Mouse (Mus musculus): ENCODE data around the gene Lsm14a. TPM values are rescaled to one million over a fixed set of nuclear protein-coding genes. Genes with fewer than 3 reads are reported as not detected.

Gene Lsm14a
- polyA plus RNA-seq, 1 experiment from 2014 or later = 75.9 TPM

DNA sequence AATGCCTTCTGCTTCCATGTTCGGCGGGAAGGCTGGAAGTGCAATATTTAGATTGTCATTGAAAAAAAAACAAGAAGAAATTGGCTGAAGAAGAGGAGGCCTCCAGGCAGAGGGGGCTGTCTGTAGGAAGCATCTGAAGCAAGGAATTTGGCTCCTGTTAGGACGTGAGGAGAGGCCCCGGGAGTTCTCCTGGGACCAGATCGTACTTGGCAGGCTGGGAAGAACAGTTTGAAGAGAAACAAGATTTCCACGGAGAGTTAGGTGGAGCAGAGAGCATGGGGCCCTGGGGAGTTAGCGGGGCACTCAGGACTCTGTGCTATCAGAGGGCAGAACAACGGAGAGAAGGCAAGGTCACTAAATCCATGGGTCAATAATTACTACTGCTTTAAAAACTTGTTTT is 69.8 kb downstream of the Lsm14a start:
- no peaks in the 10 kb centered on the region for H3K9me3 ChIP-seq
- no peaks in the 10 kb centered on the region for H3K36me3 ChIP-seq
- H3K27ac ChIP-seq = peak overlapping the region; percentile 17; the same call in 1 of the 2 replicates
- peaks cover 9% of the 10 kb centered on the region; the same call in 1 of the 2 replicates for H3K4me1 ChIP-seq (replicated peaks)
- no peaks in the 10 kb centered on the region for H3K27me3 ChIP-seq (replicated peaks)
- H3K4me2 ChIP-seq (replicated peaks) = no peak overlapping the region
- no peak overlapping the region for H3K9ac ChIP-seq
- 53% methylated on average over 8 of the region's 8 CpGs for WGBS
- ATAC-seq = no peak
- H3K4me3 ChIP-seq (replicated peaks) = no peak overlapping the region

DNA sequence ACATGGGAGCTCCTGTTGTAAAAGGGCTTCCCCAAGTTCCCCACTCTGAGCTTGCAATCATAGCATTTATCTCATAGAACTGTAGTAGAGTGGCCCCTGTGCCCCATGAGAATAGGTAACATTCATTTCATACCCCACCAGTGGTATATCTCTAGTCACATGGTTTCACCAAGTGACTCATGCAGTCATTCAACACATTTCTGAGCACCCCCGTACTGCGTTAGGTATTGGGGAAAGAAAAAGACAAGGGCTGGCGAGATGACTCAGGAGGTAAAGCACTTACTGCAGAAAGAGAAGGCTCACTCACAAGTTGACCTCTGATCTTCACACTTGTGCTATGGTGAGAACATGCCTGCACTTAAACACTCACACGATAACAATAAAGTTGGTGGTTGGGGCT is 71.2 kb downstream of the Lsm14a start:
- no peaks in the 10 kb centered on the region for H3K9me3 ChIP-seq
- ATAC-seq = no peak
- H3K27me3 ChIP-seq (replicated peaks) = no peaks in the 10 kb centered on the region
- no peak overlapping the region for H3K4me2 ChIP-seq (replicated peaks)
- H3K4me3 ChIP-seq (replicated peaks) = no peak overlapping the region
- no peak overlapping the region for H3K9ac ChIP-seq
- 77% methylated on average over 4 of the region's 4 CpGs for WGBS
- H3K36me3 ChIP-seq = no peaks in the 10 kb centered on the region
- peaks cover 13% of the 10 kb centered on the region; the same call in 1 of the 2 replicates for H3K4me1 ChIP-seq (replicated peaks)
- H3K27ac ChIP-seq = no peak overlapping the region

DNA sequence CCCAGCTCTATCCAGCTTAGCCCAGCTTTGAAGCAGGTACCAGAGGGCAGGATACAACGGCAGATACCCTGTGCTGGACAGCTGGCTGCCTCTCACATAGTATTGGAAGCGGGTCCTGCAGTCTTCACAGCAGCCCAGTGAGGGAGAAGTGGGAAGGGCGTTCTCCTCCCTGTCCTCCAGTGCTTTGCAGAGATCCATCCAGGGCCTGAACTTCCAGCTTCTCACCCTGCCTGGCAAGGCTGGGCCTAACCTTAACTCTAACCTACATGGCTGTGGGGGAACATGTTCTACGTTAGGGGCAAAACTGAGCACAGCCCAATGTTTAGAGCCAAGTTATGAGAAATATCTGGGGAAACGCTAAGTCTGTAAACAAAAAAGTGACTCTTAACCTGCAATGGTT is 72.0 kb downstream of the Lsm14a start:
- no peaks in the 10 kb centered on the region for H3K27me3 ChIP-seq (replicated peaks)
- H3K36me3 ChIP-seq = no peaks in the 10 kb centered on the region
- no peak overlapping the region for H3K4me2 ChIP-seq (replicated peaks)
- H3K27ac ChIP-seq = no peak overlapping the region
- peaks cover 13% of the 10 kb centered on the region; the same call in 1 of the 2 replicates for H3K4me1 ChIP-seq (replicated peaks)
- no peak overlapping the region for H3K9ac ChIP-seq
- no peak for ATAC-seq
- no peak overlapping the region for H3K4me3 ChIP-seq (replicated peaks)
- H3K9me3 ChIP-seq = no peaks in the 10 kb centered on the region
- 66% methylated on average over 5 of the region's 5 CpGs for WGBS

DNA sequence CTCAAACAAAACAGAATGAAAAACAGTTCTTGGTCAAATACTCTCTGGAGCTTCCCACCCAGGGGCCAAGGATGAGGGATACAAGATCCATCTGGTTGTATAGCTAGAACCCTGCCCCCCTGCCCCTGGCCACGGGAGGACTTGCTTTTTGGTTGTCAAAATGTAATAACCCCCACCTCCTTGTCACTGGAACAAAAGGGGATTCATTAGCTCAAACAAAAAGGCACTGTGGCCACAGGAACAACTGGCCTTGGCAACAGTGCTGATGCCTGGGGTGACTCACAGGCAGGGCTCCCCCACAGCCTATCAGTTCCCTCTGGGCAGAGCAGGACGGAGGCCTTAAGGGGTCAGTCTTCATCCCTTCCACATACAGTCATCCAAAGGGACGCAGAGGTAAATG is 73.2 kb downstream of the Lsm14a start:
- Histone ChIP-seq H3K9me3 (no peaks in the 10 kb centered on the region), H3K27me3 (replicated peaks) (no peaks in the 10 kb centered on the region), H3K4me1 (replicated peaks) (peaks cover 13% of the 10 kb centered on the region; the same call in 1 of the 2 replicates), H3K9ac (no peak overlapping the region), H3K27ac (0 out of 2 replicates have a peak overlapping the region, but pooled peaks have one; percentile 9), H3K4me2 (replicated peaks) (no peak overlapping the region), H3K4me3 (replicated peaks) (no peak overlapping the region), H3K36me3 (no peaks in the 10 kb centered on the region)
- no peak; the same call in 1 of the 2 replicates for ATAC-seq
- WGBS = 45% methylated on average over 3 of the region's 3 CpGs

DNA sequence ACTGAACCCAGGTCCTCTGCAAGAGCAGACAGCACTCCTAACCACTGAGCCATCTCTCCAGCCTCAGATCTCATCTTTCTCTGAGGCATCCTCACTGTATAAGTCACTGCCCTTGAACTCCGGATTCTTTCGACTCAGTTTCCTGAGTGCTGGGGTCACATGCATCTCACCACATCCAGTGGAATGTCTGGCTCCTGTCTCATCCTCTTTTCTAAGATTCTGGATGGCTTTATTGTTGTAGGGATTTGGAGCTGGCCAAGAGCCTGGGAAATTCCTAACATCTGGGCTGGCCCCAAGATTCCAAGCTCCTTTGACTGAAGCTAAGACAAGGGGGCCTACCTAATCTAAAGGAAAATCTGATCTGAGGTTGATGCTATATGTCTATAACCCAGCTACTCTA is 74.0 kb downstream of the Lsm14a start:
- Histone ChIP-seq H3K9me3 (no peaks in the 10 kb centered on the region), H3K36me3 (no peaks in the 10 kb centered on the region), H3K4me3 (replicated peaks) (no peak overlapping the region), H3K27ac (0 out of 2 replicates have a peak overlapping the region, but pooled peaks have one; percentile 75), H3K9ac (no peak overlapping the region), H3K27me3 (replicated peaks) (no peaks in the 10 kb centered on the region), H3K4me2 (replicated peaks) (no peak overlapping the region), H3K4me1 (replicated peaks) (peaks cover 13% of the 10 kb centered on the region; the same call in 1 of the 2 replicates)
- 0 out of 2 replicates have a peak, but pooled peaks have one; percentile 14 for ATAC-seq
- WGBS = 68% methylated on average over 2 of the region's 2 CpGs

DNA sequence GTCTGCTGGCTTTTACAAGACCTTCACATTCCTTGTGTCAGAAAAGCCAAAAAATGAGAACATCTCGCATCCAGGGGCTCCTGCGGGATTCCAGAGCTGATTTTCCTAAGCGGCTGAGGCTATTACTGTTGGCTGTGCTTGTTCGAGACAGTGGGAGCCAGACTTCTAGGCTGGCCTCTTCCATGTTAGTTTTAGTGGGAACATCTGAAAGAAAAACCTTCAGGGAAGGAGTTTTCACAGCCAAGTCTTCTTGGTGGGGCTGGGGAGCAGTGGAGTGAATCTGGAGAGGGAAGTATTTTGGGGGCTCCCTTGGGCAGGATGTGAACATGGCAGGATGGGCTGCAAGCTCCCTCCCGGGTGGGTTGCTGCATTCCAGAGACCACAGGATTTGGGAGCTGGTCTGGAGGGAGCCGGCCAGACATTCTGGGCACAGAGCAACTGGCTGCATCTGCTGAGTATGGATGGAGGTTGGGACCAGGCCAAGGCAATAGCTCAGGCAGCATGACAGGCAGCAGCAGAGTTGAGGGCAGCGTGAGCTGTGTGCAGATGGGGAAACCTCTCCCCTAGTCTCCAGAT is 75.1 kb downstream of the Lsm14a start:
- Histone ChIP-seq H3K9ac (no peak overlapping the region), H3K4me3 (replicated peaks) (no peak overlapping the region), H3K36me3 (no peaks in the 10 kb centered on the region), H3K4me2 (replicated peaks) (no peak overlapping the region), H3K4me1 (replicated peaks) (peaks cover 13% of the 10 kb centered on the region; the same call in 1 of the 2 replicates), H3K9me3 (no peaks in the 10 kb centered on the region), H3K27ac (peak overlapping the region; percentile 75), H3K27me3 (replicated peaks) (no peaks in the 10 kb centered on the region)
- ATAC-seq = peak; percentile 40
- WGBS = 37% methylated on average over 7 of the region's 7 CpGs

DNA sequence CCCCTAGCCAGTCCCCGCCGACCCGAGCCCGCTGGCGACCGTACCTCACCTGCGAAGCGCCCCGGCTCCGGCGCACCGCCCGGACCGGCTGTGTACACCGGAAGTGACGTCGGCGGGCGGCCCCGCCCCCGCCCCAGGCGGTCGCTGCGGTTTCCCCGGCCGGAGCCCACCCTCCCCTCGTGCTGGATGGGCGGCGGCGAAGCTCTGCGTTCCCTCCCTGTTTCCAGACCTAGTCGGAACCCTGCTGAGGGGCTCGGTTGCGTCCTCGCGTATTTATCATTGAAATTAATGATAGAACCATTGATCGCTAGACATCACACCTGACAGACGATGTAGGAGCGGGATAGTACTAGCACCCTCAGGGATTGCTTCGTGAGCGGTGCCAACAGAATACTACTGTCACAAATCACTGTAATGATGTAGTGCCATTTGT is 79.7 kb downstream of the Lsm14a start, which contains the start of gene 4931406P16Rik:
Gene 4931406P16Rik, minus strand, starts transcription at position 109 of the 433 bp plus-strand sequence.
- Histone ChIP-seq H3K4me2 (replicated peaks) (peak within 1 kb of the TSS; percentile 78), H3K9me3 (no peaks in the 10 kb centered on the region), H3K4me1 (replicated peaks) (peaks cover 13% of the 10 kb centered on the region; the same call in 1 of the 2 replicates), H3K27ac (peak within 1 kb of the TSS; percentile 92), H3K27me3 (replicated peaks) (no peaks in the 10 kb centered on the region), H3K9ac (peak within 1 kb of the TSS; percentile 94), H3K4me3 (replicated peaks) (peak within 1 kb of the TSS; percentile 98), H3K36me3 (no peaks in the 10 kb centered on the region)
- WGBS = under 1% methylated on average over 41 of the region's 41 CpGs
- peak; percentile 95 for ATAC-seq

DNA sequence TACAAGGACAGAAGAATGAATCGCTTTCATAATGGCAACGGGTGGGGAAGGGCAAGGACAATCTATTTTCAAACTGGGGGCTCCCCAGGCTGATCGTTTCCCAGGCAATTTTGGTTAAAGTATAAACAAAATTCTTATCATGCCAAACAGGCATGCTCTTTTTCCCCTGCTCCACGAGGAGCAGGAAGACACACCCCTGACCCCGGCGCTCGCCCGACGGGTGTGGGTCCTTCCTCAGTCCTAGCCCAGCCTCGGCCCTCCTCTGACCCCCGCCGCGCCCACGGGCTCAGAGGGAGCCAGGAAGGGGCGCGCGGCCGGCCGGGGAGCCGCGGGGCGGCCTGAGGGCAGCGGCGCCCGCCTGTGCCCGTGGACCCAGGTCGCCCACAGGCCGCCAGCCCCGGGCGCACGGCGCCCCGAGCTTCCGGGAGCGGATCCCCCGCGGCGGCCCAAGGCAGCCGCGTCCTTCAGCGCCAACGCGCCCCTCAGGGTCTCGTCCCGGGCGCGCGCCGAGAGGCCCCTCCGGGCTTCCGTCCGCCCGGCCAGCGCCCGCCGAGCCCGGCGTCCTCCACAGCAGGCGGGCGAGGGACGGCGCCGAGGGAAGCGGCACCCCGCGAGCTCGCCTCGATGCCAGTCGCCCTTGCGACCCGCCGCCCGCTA is 80.2 kb downstream of the Lsm14a start:
- peak overlapping the region; percentile 94 for H3K9ac ChIP-seq
- no peaks in the 10 kb centered on the region for H3K27me3 ChIP-seq (replicated peaks)
- peak; percentile 91 for ATAC-seq
- H3K36me3 ChIP-seq = no peaks in the 10 kb centered on the region
- H3K27ac ChIP-seq = peak overlapping the region; percentile 92
- 0 out of 2 replicates have a peak, but pooled peaks cover 8% of the 10 kb centered on the region for H3K4me1 ChIP-seq (replicated peaks)
- no peaks in the 10 kb centered on the region for H3K9me3 ChIP-seq
- H3K4me2 ChIP-seq (replicated peaks) = peak overlapping the region; percentile 78
- H3K4me3 ChIP-seq (replicated peaks) = peak overlapping the region; percentile 98
- under 1% methylated on average over 68 of the region's 73 CpGs for WGBS

DNA sequence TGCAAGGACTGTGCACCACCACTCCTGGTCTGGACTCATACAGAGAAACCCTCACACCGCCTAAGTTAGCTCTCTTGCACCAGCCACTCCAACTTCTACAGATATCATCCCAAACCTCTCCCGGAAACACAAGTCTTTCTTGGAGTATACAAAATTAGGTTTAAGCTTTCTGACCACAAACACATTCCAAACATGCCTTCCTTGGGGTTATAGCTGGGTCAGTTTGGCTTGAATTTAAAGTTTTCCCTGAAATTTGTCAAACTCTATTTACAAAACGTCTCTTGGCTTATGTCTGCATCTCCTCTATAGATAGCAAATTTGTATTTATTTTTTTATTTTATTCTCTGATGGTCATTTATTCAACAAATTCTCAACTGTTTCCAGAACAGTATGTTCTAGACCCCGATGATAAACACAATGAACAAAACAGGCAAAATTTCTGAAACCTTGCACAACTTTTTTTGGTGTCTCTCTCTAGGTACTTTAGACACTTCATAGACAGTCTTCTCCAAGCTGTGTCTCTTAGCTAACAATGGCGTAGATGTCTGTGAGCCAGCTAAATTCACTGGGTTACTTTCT is 83.8 kb downstream of the Lsm14a start:
- no peak for ATAC-seq
- Histone ChIP-seq H3K4me1 (replicated peaks) (peaks cover 19% of the 10 kb centered on the region; the same call in 1 of the 2 replicates), H3K36me3 (no peaks in the 10 kb centered on the region), H3K4me2 (replicated peaks) (no peak overlapping the region), H3K9me3 (no peaks in the 10 kb centered on the region), H3K27me3 (replicated peaks) (no peaks in the 10 kb centered on the region), H3K27ac (no peak overlapping the region), H3K9ac (no peak overlapping the region), H3K4me3 (replicated peaks) (no peak overlapping the region)
- WGBS = 45% methylated on average over 5 of the region's 5 CpGs

DNA sequence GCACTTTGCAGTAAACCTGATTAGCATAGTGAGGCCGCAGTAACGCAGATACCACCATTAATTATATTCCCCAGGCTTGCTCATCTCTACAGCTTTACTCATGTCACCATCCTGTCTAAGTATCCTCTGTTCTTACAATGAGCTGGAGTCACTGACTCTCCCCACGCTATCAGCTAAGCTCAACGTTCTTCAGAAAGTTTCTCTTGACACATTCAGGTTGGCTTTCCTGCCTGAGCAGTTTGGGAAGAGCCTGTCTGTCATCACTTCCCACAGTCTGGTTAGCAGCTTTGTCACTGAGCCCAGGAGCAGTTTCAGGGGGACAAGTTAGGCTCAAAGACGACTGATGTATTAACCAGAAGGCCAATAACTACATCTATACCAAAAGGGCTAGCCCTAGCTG is 84.5 kb downstream of the Lsm14a start:
- Histone ChIP-seq H3K4me2 (replicated peaks) (no peak overlapping the region), H3K27me3 (replicated peaks) (no peaks in the 10 kb centered on the region), H3K4me1 (replicated peaks) (peaks cover 19% of the 10 kb centered on the region; the same call in 1 of the 2 replicates), H3K4me3 (replicated peaks) (no peak overlapping the region), H3K27ac (0 out of 2 replicates have a peak overlapping the region, but pooled peaks have one; percentile 2), H3K9ac (no peak overlapping the region), H3K36me3 (no peaks in the 10 kb centered on the region), H3K9me3 (no peaks in the 10 kb centered on the region)
- ATAC-seq = no peak
- 59% methylated on average over 5 of the region's 5 CpGs for WGBS

DNA sequence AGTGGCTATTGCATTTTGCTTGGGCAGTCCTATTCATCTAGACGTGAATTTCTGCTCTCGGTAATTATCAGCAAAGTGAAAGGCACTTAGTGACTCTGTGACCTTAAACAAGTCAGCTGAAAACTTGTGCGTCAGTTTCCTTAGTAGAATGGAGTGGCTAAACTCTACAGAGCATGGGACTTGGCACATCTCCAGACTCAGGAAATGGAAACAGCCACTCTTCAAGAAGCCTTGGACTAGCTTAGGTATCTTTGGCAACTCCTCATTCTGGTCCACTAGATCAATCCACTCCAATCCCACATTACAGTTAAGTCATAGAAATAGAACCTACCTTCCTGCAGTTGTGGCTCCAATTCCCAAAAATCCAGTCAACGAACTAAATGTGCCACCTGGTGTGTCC is 87.7 kb downstream of the Lsm14a start:
- peak overlapping the region; percentile 28; the same call in 1 of the 2 replicates for H3K27ac ChIP-seq
- ATAC-seq = no peak
- H3K4me2 ChIP-seq (replicated peaks) = no peak overlapping the region

DNA sequence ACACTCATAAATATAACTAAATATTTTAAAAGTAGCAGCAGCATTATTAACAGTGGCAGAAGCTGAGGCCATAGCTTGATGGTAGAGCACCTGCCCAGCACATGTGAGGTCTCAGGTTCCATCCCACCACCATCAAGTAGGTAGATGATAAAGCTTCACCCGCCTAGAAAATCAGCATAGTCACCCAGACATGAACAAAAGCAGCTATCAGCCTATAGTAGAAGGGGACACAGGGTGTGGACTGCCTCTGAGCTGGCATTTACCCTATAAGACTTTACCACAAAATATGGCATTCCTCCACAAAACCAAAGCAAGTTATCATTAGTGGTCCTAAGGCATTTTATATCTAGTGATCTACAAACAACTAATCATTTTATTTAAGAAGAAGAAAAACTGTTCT is 90.5 kb downstream of the Lsm14a start:
- no peak overlapping the region for H3K4me3 ChIP-seq (replicated peaks)
- no peak for ATAC-seq
- 97% methylated on average over 1 of the region's 1 CpGs for WGBS
- H3K4me1 ChIP-seq (replicated peaks) = peaks cover 14% of the 10 kb centered on the region; the same call in 1 of the 2 replicates
- no peaks in the 10 kb centered on the region for H3K27me3 ChIP-seq (replicated peaks)
- H3K27ac ChIP-seq = peak overlapping the region; percentile 19; the same call in 1 of the 2 replicates
- H3K9ac ChIP-seq = no peak overlapping the region
- H3K9me3 ChIP-seq = no peaks in the 10 kb centered on the region
- no peak overlapping the region for H3K4me2 ChIP-seq (replicated peaks)
- H3K36me3 ChIP-seq = peaks cover 5% of the 10 kb centered on the region; the same call in 1 of the 2 replicates

More for the DNA sequence above, 87.7 kb downstream of the Lsm14a start:
- Histone ChIP-seq H3K9ac (no peak overlapping the region), H3K4me3 (replicated peaks) (no peak overlapping the region), H3K4me1 (replicated peaks) (peaks cover 19% of the 10 kb centered on the region; the same call in 1 of the 2 replicates), H3K36me3 (peaks cover 5% of the 10 kb centered on the region; the same call in 1 of the 2 replicates), H3K9me3 (no peaks in the 10 kb centered on the region), H3K27me3 (replicated peaks) (no peaks in the 10 kb centered on the region)
- WGBS = 49% methylated on average over 4 of the region's 4 CpGs
